Mouse (Mus musculus) thymus, adult 2 months (tissue): ENCODE results near the gene Pcgf2.

Source experiments
- CTCF ChIP-seq: fragments of 200-500 bp; IDR thresholded peaks from 2 replicates; pipeline ENCODE4 v1.5.1; 2012; ENCODE audit warnings: mild to moderate bottlenecking, control low read depth, low read length, moderate library complexity, borderline replicate concordance; ENCODE audit not compliant: control insufficient read depth, poor library complexity, insufficient read depth; ENCODE audit errors: extremely low read depth
- POLR2A ChIP-seq: fragments of 200-500 bp; IDR thresholded peaks from 2 replicates; pipeline ENCODE4 v1.6.1; 2012; ENCODE audit warnings: mild to moderate bottlenecking, low read length, control low read depth, moderate library complexity; ENCODE audit not compliant: control insufficient read depth, poor library complexity, insufficient read depth; ENCODE audit errors: extremely low read depth

GRCm38 (mm10) chr11:97716021-97716420 lies 15.7 kb upstream of the Pcgf2 start:
- TF ChIP-seq CTCF (no peak), POLR2A (no peak)
